Mouse (Mus musculus) left cerebral cortex, postnatal 36 days (tissue): ENCODE data around the gene Cdkl3. TPM values are rescaled to one million over a fixed set of nuclear protein-coding genes. Genes with fewer than 3 reads are reported as not detected.
"Not testable (repeated sequence)": the region's sequence is repeated elsewhere in the genome, so short reads cannot be mapped to it uniquely, and the experiment has no call there.

Source experiments
- DNase-seq, 2 experiments: peaks; one replicate each; pipeline ENCODE4 v3.0.0; 2021 to 2022; ENCODE audit warnings: low spot score in 2 of 2, mixed read lengths in 1 of 2
- intact Hi-C: fragments of 180-260 bp; cut with DNase I; formaldehyde crosslinking; loops from one replicate; pipeline ENCODE4 v1.15.1; 2025
- total RNA-seq, 2 experiments: library from RNA; stranded (reverse); gene quantifications; 2 replicates each; pipeline ENCODE4 v1.2.3; 2021

Gene Cdkl3
- total RNA-seq, 2 experiments from 2014 or later = 15.9 to 17.0 TPM

DNA sequence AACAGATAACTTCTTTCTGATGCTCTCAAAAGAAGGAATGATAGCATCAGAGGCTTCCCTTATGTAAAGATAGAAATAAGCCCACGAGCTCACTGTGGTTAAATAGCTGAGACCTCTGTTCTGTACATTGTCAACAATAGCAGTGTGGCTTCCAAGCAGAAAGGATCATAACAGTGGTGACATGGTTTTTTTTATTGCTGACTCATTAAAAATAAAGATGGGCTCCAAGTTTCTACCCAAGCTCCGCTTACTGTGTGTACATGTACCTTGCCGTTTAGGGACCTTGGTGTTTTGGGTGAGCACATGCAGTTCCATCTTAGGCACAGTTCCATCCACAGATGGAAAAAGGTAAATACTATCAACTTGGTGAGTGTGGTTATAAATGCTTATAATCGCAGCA lies 99.0 kb downstream of the Cdkl3 start:
- DNase-seq = no peak

DNA sequence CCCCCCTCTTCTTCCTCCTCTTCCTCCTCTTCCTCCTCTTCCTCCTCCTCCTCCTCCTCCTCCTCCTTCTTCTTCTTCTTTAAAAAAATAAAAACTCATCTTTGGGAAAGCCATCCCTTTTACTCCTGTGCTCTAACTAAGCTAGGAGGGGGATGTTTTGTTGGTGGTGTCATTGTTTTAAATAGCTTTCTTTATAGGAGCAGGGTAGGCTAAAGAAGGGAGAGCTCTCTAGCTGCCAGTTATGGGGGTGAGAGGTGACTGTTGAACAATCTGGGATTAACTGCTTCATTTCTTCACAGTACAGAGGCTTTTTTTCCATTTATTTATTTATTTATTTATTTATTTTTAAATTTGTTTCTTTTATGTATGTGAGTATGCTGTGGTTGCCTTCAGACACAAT lies 101.5 kb downstream of the Cdkl3 start:
- intact Hi-C loops = no loop called here
- no peak for DNase-seq

More for the DNA sequence above, 99.0 kb downstream of the Cdkl3 start:
- intact Hi-C loops = no loop called here

DNA sequence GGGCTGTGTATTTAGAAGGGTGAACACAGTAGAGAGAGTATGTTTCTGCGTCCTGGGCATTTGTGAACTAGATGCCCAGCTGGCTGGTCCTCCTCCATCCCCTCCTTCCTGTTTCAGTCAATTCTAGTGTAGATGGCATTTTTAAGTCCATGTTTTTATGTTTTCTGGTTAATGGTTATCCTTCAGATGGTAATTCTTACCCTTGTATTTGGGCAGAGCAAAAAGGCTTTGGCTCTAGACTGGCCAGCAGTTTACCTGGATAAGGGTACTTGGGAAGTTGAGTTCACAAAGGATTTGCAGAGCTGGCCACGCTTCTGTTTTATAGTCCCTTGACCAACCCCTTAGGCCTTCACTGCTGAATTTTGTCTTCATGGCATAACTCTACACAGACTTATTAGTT lies 102.0 kb downstream of the Cdkl3 start:
- no peak for DNase-seq
- intact Hi-C loops = no loop called here

DNA sequence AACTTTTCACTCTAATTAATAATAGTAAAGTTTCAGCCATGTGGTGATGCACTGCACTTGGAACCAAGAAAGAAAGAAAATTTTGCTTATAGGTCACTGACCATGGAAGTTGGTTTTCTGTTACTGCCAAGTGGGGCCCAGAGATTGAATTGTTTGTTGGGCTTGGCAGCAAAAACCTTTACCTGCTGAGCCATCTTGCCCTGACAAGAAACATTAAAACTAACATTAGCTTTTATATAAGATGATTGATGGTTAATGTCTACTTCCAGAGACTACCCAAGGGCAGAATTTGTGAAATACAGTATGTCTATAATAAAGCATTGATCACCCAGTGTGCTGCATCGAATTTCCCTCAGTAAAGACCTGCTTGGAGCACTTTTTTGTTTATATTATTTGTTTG lies 102.4 kb downstream of the Cdkl3 start:
- DNase-seq = no peak
- intact Hi-C loops = no loop called here

DNA sequence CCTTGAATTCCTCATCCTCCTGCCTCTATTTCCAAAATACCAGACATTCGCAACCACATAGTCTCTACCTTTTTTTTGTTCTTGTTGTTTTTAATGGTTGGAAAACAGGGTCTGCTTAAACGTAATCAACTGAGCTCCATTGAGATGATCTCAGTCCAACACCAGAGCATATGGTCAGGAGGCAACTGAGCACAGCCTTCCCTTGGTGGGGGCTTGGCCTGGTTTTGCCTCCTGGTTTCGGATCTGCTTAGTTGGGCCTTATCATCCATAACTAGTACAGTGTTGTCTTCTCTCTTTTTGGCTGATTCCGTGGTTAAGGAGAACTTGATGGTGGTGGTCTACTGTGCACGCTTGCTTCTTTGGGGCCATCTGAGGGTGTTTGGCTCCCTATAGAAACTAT lies 104.8 kb downstream of the Cdkl3 start:
- intact Hi-C loops = no loop called here
- DNase-seq = no peak

DNA sequence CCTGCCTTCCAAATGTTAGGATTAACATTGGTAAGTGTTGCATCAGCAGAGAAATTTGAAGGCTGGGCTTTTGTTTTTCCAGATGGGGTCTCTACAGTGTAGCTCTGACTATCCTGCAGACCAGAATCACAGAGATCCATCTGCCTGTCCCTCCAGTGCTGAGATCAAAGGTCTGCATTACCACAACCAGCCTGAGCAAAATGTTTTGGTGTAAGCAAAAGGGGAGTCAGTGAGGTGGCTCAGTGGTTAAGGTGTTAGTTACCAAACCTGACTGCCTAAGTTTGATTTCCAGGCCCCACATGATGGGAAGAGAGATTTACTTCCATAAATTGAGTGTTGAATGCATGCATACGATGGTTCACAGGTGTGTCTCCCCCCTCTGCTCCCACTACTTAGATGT lies 105.4 kb downstream of the Cdkl3 start:
- DNase-seq = no peak
- intact Hi-C loops = no loop called here

DNA sequence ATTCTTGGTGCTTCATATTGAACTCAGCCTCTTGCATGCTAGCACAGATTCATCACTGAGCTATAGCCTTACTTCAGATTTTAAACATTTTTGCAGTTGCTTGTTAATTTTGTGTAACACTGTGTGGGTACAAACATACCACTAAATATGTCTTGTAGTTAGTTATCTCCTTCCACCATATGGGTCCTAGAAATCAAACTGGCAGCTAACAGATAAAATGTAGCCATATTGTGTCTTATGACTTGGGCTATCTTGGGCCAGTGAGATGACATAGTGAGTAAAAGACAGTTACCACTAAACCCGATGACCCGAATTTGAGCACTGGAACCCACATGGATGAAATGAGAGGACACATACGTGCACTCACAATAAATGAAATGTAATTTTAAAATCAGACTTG lies 111.5 kb downstream of the Cdkl3 start:
- DNase-seq = no peak
- intact Hi-C loops = no loop called here

DNA sequence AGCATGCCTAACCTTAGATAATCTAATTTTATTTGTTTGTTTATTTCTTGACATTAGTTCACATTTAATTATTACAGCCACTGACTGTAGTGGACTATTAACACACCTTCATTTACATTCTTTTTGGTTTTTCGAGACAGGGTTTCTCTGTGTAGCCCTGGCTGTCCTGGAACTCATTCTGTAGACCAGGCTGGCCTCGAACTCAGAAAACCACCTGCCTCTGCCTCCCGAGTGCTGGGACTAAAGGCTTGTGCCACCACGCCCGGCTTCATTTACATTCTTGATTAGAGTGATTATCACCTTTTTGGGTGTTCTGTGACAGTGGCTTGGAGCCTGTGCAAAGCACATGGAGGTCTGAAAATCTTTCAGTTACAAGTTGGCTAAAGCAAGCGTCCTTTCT lies 112.1 kb downstream of the Cdkl3 start:
- intact Hi-C loops, DNase-seq: not testable (repeated sequence)

DNA sequence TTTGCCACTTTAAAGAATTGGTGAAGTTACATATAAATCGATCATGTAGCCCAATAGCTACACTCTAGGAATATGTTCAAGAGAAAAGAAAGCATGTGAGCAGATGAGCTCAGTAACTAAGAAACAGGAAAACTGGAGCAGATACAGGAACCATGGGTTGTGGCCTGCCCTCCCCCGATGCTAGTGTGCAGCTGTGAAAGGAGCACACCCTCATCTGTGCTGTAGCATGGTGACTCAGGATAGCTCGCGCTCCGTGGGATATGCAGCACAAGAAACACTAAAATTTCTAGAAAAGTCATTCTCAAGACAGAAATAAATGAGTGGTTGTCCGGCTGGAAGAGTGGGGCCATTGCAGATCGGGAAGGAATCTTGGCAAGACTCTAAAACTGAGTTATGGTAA lies 113.1 kb downstream of the Cdkl3 start:
- intact Hi-C loops = no loop called here
- DNase-seq = no peak

DNA sequence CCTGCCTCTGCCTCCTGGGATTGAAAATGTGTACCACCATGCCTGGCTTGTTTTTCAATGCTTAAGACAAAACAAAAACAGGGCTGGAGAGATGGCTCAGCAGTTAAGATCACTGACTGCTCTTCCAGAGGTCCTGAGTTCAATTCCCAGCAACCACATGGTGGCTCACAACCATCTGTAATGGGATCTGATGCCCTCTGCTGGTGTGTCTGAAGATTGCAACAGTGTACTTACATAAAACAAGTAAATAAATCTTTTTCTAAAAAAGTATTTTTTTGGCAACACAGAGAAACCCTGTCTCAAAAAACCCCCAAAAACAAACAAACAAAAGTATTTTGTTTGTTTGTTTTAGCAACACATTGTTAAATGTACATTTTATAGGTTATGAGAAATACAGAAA lies 116.4 kb downstream of the Cdkl3 start:
- not testable (repeated sequence) for DNase-seq
- intact Hi-C loops = loop anchor here (10.0 kb wide), 1 partner anchor 306 kb away; no protein-coding TSS in a partner anchor

DNA sequence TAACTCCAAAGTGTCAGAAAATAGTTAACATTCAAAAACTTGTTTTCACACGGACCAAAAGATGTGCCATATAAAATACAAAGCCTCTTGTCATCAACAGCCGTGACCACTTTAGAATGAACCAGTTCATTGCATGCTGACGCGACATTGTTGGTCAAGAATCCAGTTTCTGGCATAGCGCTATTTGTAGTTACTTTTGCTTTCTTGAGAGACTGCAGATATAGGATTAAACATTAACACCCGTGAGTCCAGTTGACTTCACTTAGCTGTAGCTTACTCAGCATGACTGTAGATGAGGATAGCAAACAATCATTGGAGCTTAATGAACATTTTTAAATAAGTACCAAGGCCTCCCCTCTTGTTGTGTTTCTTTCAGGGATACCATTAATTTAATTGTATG lies 118.0 kb downstream of the Cdkl3 start:
- no peak for DNase-seq
- intact Hi-C loops = loop anchor here (10.0 kb wide), 1 partner anchor 307 kb away; no protein-coding TSS in a partner anchor

DNA sequence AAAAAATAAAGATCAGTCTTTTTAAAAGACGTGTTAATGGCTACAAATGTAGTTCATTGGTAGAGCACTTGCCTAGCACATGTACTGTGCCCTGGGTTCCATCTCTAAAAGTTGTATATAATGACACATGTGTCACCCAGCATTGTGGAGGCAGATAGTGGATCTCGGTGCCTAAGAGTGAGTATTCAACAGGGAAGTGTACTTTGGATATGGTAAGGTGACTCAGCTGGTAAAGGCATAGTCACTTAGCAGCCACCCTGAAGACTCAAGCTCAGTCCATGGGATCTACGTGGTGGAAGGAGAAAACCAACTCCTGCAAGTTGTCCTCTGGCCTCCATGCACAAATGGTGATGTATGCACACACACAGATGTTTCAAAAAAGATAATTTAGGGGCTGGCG lies 120.4 kb downstream of the Cdkl3 start:
- intact Hi-C loops = loop anchor here (10.0 kb wide), 1 partner anchor 310 kb away; no protein-coding TSS in a partner anchor

DNA sequence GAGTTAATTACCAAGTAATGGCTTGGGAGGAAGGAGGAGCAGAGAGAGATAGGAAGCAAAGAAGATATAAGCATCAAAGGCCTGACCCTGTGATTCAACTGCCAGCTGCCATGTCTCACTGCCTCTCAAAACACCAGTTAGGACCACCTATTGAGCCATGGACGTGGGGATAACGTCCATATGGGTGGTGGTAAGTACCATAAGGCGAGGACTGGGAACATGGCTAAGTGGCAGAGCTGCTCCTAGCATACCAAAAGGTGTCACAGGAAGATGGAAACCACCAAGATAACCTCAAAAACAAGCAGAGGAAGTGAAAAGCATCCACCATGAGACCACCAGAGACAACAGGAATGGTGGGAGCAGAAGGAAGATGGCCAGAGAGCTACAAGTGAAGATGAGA lies 123.1 kb downstream of the Cdkl3 start:
- intact Hi-C loops = loop anchor here (10.0 kb wide), 1 partner anchor 312 kb away; no protein-coding TSS in a partner anchor
- DNase-seq = no peak

More for the DNA sequence above, 120.4 kb downstream of the Cdkl3 start:
- DNase-seq = no peak

DNA sequence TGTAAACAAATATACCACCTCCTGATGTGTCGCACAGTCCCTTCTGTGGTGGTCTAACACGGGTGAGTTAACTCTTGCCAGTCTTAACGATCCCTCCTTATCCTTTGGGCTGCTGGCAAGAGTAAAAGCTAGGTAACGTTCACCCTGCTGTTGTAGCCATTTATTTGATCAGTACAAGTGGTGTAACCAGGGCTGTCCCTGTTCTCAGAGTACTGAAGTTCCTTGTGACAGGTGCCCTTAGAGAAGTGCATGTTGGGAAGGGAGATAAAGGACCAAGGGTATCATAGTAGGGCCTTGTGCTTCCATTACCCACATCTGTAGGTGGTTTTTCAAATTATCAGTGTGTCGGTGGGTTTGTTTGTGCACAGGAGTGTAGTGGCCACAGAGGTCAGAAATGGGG lies 123.7 kb downstream of the Cdkl3 start:
- no peak for DNase-seq

DNA sequence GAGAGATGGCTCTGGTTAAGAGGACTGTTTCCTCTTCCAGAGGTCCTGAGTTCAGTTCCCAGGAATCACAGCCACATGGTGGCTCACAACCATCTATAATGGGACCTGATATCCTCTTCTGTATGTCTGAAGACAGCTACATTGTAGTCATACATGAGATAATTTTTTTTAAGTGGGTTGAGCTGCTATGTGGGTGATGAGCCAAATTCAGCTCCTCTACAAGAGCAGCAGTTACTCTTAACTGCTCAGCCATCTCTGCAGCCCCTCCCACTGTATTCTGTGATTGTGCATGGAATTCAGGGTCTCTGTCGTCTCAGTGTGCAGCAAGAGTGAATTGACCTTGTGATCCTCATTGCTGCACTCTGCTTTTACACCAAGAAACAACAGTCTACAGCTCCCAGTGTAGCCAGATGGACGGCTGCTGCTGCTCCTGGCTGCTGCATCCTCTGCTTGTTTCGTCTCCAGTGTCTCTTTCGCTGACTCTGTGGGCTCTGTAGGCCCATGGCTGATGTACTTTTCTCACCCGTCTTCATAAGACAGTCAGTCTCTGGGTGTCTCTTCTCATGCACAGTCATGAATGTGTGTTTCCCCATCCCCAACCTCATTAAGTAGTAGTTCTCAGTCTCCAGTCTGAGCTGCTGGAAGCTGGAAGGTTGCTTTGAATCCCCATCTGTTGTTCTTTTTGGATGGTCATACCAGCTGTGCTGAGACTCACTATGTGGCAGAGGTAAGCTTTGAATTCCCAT lies 124.5 kb downstream of the Cdkl3 start:
- intact Hi-C loops = loop anchor here (10.0 kb wide), 1 partner anchor 314 kb away; no protein-coding TSS in a partner anchor
- DNase-seq = peak; percentile 30 to 32

More for the DNA sequence above, 123.7 kb downstream of the Cdkl3 start:
- intact Hi-C loops = loop anchor here (10.0 kb wide), 1 partner anchor 313 kb away; no protein-coding TSS in a partner anchor

DNA sequence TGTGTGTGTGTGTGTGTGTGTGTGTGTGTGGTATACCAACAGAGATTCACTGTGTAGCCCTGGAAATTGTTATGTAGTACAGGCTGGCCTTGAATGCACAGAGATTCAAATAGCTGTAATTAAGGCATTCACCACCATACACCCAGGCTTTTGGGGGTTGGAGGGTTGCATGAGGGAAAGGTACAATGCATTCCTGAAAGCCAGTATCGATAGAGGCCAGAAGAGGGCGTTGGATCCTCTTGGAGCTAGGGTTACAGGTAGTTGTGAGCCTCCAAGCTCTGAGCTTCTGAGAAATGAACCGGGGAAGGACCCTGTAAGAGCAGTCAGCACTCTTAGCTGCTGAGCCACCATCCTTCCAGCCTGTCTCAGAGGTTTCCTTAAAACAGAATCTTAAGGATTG lies 125.2 kb downstream of the Cdkl3 start:
- intact Hi-C loops = loop anchor here (10.0 kb wide), 1 partner anchor 314 kb away; no protein-coding TSS in a partner anchor
- peak in 1 of 2 experiments; percentile 19 for DNase-seq

DNA sequence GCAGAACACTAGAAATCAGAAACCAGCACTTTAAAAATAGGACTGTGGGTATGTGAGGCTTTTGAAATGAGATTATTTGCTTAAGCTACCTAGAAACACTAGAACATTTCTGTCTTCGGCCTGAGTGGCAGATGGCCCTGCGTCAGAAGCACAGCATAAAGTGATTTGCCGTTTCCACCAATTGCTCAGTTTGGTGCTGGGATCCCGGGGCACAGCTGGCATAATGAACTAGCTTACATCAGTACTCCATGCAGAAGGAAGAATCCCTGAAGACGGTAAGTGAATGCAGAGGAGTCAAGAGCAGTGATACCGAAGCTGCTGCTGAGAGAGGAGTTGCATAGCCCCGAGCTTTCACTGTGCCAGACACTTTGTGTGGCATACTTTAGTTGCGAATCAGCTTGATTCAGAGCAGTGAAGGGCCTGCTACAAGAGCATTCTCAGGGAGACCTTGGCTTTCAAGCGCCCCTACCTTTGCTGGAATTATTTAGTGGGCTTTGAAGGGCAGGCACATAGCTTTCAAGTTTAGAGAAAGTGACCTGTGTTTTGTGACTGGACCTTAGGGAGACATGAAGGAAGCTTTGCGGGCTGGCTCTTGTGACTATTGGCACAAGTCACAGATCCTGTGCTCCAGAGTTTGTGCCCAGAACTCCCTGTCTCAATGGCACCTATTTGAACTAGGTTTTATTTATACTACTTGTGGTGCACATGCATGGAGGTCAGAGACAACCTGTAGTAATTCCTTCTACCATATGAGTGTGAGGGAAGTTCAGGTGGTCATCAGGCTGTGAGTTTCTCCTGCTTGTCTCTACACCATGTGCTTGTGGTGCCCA lies 125.8 kb downstream of the Cdkl3 start:
- DNase-seq = peak; percentile 74 to 75
- intact Hi-C loops = loop anchor here (10.0 kb wide), 2 partner anchors 205 to 315 kb away; no protein-coding TSS in a partner anchor

DNA sequence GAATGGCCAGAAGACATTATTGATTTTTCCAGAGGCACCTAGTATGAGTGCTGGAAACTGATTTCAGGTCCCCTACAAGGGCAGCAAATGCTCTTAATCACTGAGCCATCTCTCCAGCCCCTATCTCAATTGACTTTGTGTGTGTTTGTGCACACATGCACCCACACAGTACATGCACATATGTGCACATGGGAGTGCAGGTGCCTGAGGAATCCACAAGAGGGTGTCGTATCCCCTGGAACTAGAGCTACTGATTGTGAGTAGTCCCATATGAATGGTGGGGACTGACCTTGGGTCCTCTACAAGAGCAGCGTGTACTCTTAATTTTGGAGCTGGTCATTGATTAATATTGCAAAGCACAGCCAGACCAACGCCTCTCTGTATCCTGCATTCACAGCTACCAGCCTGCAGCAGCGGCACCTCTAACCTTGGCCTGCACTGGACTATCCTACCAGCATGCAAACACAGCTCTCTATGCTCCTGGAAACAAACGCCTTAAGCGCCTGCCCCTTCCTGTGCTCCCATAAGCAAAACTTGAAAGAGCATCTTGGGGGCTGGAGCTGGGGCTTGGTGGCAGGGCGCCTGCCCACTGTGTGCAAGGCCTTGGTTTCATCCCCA lies 126.5 kb downstream of the Cdkl3 start:
- DNase-seq = no peak
- intact Hi-C loops = loop anchor here (10.0 kb wide), 1 partner anchor 204 kb away; no protein-coding TSS in a partner anchor
